Mouse (Mus musculus): ENCODE measurements at regions not wholly inside any gene's neighbourhood (a gene's known extent, or its start where the extent isn't known, plus 50 kb on each side); places are given as distances from the start of the nearest gene placed in this dataset.
A peak's percentile ranks its signal among the peaks of the same experiment; 100 is the strongest.

DNA sequence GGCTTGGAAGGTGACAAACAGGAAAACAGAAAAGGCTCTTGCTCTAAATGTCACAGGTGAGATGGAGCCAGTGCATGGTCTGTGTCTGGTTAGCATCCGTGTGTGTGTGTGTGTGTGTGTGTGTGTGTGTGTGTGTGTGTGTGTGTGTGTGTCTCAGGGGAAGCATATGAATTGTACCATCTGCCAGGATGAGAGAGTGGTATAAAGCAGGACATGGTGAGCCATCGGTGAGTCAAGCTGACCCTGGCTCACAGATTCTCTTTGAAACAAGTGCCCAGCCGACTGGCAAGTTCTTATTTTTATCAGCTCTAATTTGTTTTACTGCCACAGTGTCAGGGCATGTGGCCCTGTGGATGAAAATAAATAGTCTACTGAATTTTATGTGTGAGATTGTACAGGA lies 153.6 kb upstream of the Phyhipl start:
- Histone ChIP-seq H3K4me1 (replicated peaks) (peaks cover 24% of the 10 kb centered on the region), H3K27ac (replicated peaks) (no peak overlapping the region), H3K9ac (no peak overlapping the region), H3K4me2 (no peak overlapping the region), H3K27me3 (no peaks in the 10 kb centered on the region), H3K9me3 (no peaks in the 10 kb centered on the region), H3K36me3 (no peaks in the 10 kb centered on the region), H3K4me3 (no peak overlapping the region)
- ATAC-seq (ENCODE audit: low read depth), result no peak; the same call in 1 of the 2 replicates
- WGBS, result 24% methylated on average over 3 of the region's 3 CpGs

DNA sequence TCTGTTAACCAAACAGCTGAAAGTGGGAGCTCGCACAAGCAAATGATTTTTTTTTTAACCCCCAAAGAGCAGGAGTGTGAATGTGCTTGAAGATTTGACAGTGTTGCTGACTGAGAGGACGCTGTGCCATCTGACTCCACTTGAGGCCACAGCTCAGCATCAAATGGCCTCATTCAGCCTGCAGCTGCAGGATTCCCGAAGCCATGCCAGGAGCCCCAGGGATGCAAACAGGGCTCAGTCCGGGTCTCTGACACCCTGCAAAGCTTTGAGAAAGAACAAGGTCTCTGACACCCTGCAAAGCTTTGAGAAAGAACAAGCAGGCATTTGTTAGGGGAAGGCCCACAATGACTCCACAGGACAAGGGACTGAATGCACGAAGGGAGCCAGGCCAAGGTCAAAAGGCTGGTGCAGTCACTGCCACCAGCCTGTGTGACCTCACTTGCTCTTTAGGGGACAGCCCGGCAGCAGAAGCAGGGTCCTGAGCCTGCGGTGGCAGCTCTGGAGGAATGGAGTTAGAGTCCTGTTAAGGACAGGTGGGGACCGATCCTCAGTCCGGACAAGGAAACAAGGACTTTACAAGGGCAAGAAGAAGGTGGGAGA lies 151.1 kb upstream of the Phyhipl start:
- H3K27ac ChIP-seq (replicated peaks), result peak overlapping the region; percentile 49
- ATAC-seq (ENCODE audit: low read depth), result 0 out of 2 replicates have a peak, but pooled peaks have one; percentile 29
- no peaks in the 10 kb centered on the region for H3K9me3 ChIP-seq
- H3K4me3 ChIP-seq, result no peak overlapping the region
- peaks cover 24% of the 10 kb centered on the region for H3K4me1 ChIP-seq (replicated peaks)
- no peaks in the 10 kb centered on the region for H3K27me3 ChIP-seq
- H3K36me3 ChIP-seq, result no peaks in the 10 kb centered on the region
- H3K4me2 ChIP-seq, result no peak overlapping the region
- 24% methylated on average over 9 of the region's 9 CpGs for WGBS
- H3K9ac ChIP-seq, result no peak overlapping the region

DNA sequence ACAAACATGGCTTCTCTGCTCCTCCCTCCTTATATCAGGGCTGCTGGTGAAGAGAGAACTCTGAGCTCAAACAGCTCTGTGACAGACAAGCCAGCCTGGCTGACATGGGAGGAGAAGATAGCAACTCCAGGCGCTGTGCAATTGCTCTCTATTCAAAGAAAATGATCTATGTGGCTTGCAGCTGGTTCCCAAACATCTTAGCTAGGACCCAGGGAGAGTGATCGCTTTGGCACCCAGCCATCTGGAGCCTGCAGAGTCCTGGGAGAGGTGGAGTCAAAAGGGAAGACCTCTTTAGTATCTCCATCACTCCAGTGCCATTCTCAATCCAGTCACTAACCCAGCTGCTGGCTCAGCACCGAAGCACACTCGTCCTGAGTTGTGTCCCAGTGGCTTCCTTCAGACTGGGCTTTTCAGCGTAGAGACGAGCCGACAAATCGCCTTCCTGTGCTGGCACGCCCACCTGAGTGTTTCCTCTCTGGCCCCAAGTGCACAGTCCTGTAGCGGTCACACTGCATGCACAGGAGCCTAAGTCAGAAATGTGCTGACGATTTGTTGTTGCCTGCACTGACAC lies 145.1 kb upstream of the Phyhipl start:
- Histone ChIP-seq H3K9ac (0 out of 2 replicates have a peak overlapping the region, but pooled peaks have one; percentile 34), H3K36me3 (no peaks in the 10 kb centered on the region), H3K4me3 (no peak overlapping the region), H3K4me2 (peak overlapping the region; percentile 21; the same call in 1 of the 2 replicates), H3K4me1 (replicated peaks) (peaks cover 18% of the 10 kb centered on the region), H3K27ac (replicated peaks) (peak overlapping the region; percentile 20), H3K9me3 (no peaks in the 10 kb centered on the region), H3K27me3 (no peaks in the 10 kb centered on the region)
- ATAC-seq (ENCODE audit: low read depth), result peak; percentile 56; the same call in 1 of the 2 replicates
- 49% methylated on average over 11 of the region's 11 CpGs for WGBS

DNA sequence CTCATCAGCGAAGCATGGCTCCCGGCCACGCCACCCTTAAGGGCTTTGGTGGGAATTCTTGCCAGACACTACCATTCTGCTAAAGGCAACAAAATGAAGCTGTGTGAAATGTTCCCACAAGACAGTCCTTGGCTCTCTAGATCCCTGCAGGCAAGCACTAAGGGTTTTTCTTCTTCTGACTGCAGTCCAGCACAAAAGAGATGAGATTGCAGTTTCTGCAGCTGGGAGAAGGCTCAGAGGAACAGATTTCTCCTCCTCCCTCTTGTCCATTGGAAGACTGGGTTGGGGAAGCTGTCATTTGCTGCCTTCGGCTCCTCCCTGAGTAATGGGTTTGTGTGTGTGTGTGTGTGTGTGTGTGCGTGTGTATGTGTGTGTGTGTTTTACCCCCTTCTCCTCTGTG lies 144.1 kb upstream of the Phyhipl start:
- Histone ChIP-seq H3K9me3 (no peaks in the 10 kb centered on the region), H3K27me3 (no peaks in the 10 kb centered on the region), H3K36me3 (no peaks in the 10 kb centered on the region), H3K4me1 (replicated peaks) (peaks cover 18% of the 10 kb centered on the region), H3K27ac (replicated peaks) (no peak overlapping the region), H3K9ac (no peak overlapping the region; the same call in 1 of the 2 replicates), H3K4me2 (no peak overlapping the region), H3K4me3 (no peak overlapping the region)
- ATAC-seq (ENCODE audit: low read depth), result no peak
- WGBS, result 78% methylated on average over 5 of the region's 5 CpGs

DNA sequence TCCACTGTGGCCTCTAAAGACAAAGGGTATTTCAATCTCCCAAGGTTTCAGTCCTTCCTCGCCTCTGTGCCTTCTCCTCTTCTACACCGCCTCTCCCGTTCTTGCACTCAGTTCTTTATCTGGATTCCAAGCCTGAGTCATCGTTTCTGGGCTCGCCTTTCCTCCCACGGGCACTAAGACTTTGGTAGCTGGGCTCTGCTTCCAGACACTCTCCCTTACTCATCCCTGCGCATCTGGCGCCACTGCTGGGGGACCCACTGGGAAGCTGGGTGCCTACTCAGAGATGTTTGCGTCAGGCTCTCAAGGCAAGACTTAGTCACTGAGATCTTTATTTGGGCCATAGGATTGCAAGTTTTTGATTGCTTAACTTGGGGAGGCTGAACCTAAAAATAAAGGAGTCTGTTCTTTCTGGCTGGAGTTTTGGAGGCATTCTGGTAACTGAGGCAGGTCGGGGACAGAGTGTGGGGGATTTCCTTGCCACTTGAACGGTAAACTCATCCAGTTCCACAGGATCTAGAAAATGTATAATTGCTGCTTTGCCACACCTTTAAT lies 143.5 kb upstream of the Phyhipl start:
- Histone ChIP-seq H3K4me3 (no peak overlapping the region), H3K36me3 (no peaks in the 10 kb centered on the region), H3K9ac (no peak overlapping the region), H3K9me3 (no peaks in the 10 kb centered on the region), H3K27ac (replicated peaks) (no peak overlapping the region), H3K4me1 (replicated peaks) (peaks cover 18% of the 10 kb centered on the region), H3K27me3 (no peaks in the 10 kb centered on the region), H3K4me2 (no peak overlapping the region)
- WGBS, result 89% methylated on average over 11 of the region's 11 CpGs
- ATAC-seq (ENCODE audit: low read depth), result no peak

DNA sequence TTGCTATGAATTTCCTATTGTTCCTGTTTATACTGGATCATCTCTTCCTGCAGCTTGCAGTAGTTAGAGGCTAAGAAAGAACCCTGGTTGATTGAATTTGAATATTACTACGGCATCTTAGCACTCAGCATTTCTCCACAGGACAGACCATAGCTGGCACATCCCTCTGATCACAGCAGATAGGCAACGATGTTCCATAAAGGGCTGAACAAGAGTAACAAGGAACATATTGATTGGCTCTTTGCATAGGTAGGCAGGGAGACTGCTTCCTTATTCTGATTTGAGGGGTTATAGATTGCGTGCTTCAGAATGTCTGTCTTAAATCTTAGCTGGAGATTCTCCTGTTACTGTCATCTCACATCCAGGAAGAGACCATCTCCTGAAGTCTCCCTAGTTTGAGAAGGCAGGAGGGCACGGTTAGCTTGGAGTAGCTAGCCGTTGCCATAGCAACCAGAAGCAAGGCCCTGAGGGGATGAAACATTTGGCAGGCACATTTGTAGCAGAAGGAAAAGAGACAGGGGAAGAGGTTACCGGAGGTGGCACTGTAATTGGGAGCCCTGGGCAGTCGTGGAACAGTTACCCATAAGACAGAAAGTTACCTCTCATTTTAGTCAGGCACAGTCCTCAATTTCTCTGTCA lies 133.2 kb upstream of the Phyhipl start:
- no peaks in the 10 kb centered on the region for H3K9me3 ChIP-seq
- ATAC-seq (ENCODE audit: low read depth), result peak; percentile 67; the same call in 1 of the 2 replicates
- H3K4me3 ChIP-seq, result no peak overlapping the region
- H3K4me2 ChIP-seq, result no peak overlapping the region
- no peaks in the 10 kb centered on the region for H3K36me3 ChIP-seq
- peaks cover 13% of the 10 kb centered on the region for H3K4me1 ChIP-seq (replicated peaks)
- H3K9ac ChIP-seq, result no peak overlapping the region
- WGBS, result 39% methylated on average over 7 of the region's 7 CpGs
- H3K27ac ChIP-seq (replicated peaks), result peak overlapping the region; percentile 15; the same call in 1 of the 2 replicates
- no peaks in the 10 kb centered on the region for H3K27me3 ChIP-seq

DNA sequence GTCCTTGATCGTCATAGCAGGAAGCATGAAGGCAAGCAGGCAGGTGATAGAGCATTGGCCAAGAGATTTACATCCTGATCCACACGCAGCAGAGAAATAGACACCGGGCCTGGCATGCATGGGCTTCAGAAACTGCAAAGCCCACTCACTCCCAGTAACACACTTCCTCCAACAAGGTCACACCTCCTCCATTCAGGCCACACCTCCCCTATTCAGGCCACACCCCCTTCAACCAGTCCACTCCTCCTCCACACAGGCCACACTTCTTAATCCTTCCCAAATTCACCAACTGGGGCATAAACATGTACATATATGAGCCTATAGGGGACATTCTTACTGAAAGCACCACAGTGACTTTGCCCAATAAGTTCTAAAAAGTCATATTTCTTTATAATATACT lies 125.3 kb upstream of the Phyhipl start:
- no peak for ATAC-seq (ENCODE audit: low read depth)
- WGBS, result 92% methylated on average over 3 of the region's 3 CpGs

DNA sequence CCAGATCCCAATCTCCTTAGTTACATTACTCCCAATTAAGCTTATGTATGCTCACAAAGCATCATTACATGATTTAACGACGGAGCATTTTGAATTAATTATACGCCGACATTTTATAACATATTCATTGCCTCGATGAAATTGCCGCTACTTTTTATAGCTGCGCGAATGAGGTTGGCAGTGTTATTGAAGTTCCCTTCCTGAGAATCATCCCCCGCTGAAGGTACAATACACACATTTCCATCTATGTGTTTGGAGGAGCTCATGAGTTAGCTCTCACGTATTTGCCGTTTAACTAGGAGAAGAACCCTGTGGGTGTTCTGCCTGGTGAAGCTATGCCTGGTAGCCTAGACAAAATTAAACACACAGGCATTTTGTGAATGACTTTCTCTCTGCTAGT lies 122.8 kb upstream of the Phyhipl start:
- H3K36me3 ChIP-seq, result no peaks in the 10 kb centered on the region
- no peak overlapping the region for H3K27ac ChIP-seq (replicated peaks)
- no peaks in the 10 kb centered on the region for H3K9me3 ChIP-seq
- H3K9ac ChIP-seq, result no peak overlapping the region
- peaks cover 2% of the 10 kb centered on the region; the same call in 1 of the 2 replicates for H3K4me1 ChIP-seq (replicated peaks)
- H3K27me3 ChIP-seq, result no peaks in the 10 kb centered on the region
- H3K4me3 ChIP-seq, result no peak overlapping the region
- no peak overlapping the region for H3K4me2 ChIP-seq
- WGBS, result 67% methylated on average over 11 of the region's 11 CpGs
- 0 out of 2 replicates have a peak, but pooled peaks have one; percentile 48 for ATAC-seq (ENCODE audit: low read depth)

More for the DNA sequence above, 125.3 kb upstream of the Phyhipl start:
- Histone ChIP-seq H3K9me3 (no peaks in the 10 kb centered on the region), H3K9ac (no peak overlapping the region), H3K27me3 (no peaks in the 10 kb centered on the region), H3K4me3 (no peak overlapping the region), H3K4me2 (no peak overlapping the region), H3K27ac (replicated peaks) (no peak overlapping the region), H3K4me1 (replicated peaks) (no peaks in the 10 kb centered on the region; the same call in 1 of the 2 replicates), H3K36me3 (no peaks in the 10 kb centered on the region)

DNA sequence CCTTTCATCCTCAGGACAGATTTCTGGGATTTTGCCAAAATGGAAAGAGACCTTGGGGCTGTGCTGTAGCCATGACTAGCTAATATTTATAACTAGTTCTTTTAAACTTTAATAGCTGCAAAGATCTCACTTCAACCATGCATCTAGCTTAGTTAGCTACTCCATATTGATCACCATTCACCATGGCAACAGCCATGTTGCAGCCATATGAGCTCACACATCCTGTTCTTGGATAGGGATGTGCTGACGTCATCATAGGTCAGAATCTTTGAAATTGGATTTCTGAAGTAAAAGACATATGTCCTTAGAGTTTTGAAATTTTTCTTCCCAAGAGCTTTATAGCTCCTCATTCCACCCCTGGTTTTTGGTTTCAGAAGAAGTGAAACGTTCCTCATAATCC lies 118.8 kb upstream of the Phyhipl start:
- H3K9ac ChIP-seq, result no peak overlapping the region
- peaks cover 6% of the 10 kb centered on the region; the same call in 1 of the 2 replicates for H3K4me1 ChIP-seq (replicated peaks)
- no peaks in the 10 kb centered on the region for H3K9me3 ChIP-seq
- H3K27me3 ChIP-seq, result no peaks in the 10 kb centered on the region
- H3K4me3 ChIP-seq, result no peak overlapping the region
- WGBS, result 58% methylated on average over 2 of the region's 2 CpGs
- no peak overlapping the region for H3K27ac ChIP-seq (replicated peaks)
- no peaks in the 10 kb centered on the region for H3K36me3 ChIP-seq
- no peak; the same call in 1 of the 2 replicates for ATAC-seq (ENCODE audit: low read depth)
- H3K4me2 ChIP-seq, result no peak overlapping the region

DNA sequence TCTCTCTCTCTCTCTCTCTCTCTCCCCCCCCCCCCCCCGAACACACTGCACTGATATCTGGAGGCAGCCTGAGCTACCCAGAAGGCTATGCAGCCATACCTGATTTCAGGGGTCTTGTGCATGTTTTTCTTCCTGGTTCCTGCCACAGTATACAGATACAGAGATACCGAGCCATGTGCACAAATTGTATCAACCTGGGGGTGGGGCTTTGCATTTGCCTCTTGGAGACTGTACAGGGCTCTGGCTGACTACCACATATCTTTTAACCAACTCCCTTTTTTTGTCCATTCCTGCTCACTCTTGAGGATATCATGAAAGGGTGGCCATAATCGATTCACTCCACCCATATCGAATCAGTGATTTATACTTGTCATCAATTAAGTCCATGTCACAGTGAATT lies 118.4 kb upstream of the Phyhipl start:
- H3K9ac ChIP-seq, result no peak overlapping the region
- no peak overlapping the region for H3K27ac ChIP-seq (replicated peaks)
- H3K4me3 ChIP-seq, result no peak overlapping the region
- H3K27me3 ChIP-seq, result no peaks in the 10 kb centered on the region
- H3K4me1 ChIP-seq (replicated peaks), result peaks cover 6% of the 10 kb centered on the region; the same call in 1 of the 2 replicates
- no peaks in the 10 kb centered on the region for H3K9me3 ChIP-seq
- ATAC-seq (ENCODE audit: low read depth), result peak; percentile 65; the same call in 1 of the 2 replicates
- no peaks in the 10 kb centered on the region for H3K36me3 ChIP-seq
- 44% methylated on average over 3 of the region's 4 CpGs for WGBS
- H3K4me2 ChIP-seq, result no peak overlapping the region

DNA sequence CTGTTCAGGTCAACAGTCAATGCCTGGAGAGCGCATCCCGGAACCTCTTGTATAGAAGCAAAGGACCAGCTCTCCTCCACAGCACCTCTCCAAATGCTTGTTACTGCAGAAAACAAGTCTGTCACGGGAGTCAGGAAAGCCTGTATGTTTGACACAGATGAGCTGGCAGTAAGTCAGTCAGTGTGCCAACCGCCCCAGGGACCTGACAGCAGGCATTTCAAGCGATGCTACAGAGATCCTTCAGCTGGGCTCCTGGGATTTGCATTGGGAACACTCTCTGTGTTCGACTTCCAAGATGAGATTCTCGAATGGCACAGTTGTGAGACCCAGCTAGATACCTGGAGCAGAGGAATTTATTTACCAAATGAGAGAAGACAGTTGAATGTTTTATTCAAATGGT lies 111.7 kb upstream of the Phyhipl start:
- H3K4me1 ChIP-seq (replicated peaks), result peaks cover 22% of the 10 kb centered on the region

DNA sequence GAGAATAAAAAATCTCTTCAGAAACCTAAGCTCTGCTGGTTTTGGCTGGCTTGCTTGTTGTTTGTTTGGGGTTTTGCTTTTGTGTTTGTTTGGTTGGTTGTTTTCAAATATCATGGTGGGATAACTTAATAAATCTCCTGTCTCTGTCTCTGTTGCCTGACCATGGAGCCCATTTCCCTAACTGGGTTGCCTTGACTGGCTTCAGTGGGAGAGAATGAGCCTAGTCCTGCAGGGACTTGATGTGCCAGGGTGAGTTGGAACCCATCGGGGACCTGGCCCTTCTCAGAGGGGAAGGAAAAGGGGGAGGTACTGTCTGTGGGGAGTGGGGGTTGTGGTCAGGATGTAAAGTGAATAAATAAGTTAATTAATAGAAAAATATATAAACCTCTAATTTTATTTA lies 111.1 kb upstream of the Phyhipl start:
- 22% methylated on average over 1 of the region's 1 CpGs for WGBS

More for the DNA sequence above, 111.7 kb upstream of the Phyhipl start:
- WGBS, result 74% methylated on average over 7 of the region's 7 CpGs
- Histone ChIP-seq H3K36me3 (no peaks in the 10 kb centered on the region), H3K27ac (replicated peaks) (no peak overlapping the region), H3K9ac (no peak overlapping the region), H3K9me3 (no peaks in the 10 kb centered on the region), H3K27me3 (no peaks in the 10 kb centered on the region), H3K4me2 (no peak overlapping the region), H3K4me3 (no peak overlapping the region)
- ATAC-seq (ENCODE audit: low read depth), result no peak

More for the DNA sequence above, 111.1 kb upstream of the Phyhipl start:
- Histone ChIP-seq H3K4me3 (no peak overlapping the region), H3K27ac (replicated peaks) (no peak overlapping the region), H3K36me3 (no peaks in the 10 kb centered on the region), H3K9me3 (no peaks in the 10 kb centered on the region), H3K27me3 (no peaks in the 10 kb centered on the region), H3K4me1 (replicated peaks) (peaks cover 22% of the 10 kb centered on the region), H3K9ac (no peak overlapping the region), H3K4me2 (no peak overlapping the region)
- no peak for ATAC-seq (ENCODE audit: low read depth)
